Mouse (Mus musculus) kidney, adult 9 months (tissue): ENCODE results near the gene Psme1.

Source experiments
- DNase-seq: peaks from one replicate; pipeline ENCODE4 v3.0.0; 2022

The Psme1 gene

DNA sequence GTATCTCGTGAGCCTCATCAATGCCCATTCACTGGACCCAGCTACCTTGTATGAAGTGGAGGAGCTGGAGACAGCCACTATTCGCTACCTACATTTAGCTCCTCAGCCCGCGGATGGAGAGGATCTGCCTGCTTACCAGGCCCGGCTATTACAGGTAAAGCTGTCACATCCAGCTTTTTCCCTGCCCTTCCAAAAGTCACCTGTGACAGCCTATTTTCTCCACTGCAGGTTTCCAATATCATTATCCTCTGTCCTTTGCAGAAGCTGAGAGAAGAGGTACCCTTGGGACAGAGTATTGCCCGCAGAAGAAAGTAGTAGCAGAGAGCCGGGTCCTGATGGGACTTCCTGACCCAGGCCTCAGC lies 25.3 kb downstream of the Psme1 start, which contains the start of gene Irf9:
Irf9 (plus strand) TSS at position 301 of the 362 bp plus-strand sequence.
- DNase-seq: no peak

DNA sequence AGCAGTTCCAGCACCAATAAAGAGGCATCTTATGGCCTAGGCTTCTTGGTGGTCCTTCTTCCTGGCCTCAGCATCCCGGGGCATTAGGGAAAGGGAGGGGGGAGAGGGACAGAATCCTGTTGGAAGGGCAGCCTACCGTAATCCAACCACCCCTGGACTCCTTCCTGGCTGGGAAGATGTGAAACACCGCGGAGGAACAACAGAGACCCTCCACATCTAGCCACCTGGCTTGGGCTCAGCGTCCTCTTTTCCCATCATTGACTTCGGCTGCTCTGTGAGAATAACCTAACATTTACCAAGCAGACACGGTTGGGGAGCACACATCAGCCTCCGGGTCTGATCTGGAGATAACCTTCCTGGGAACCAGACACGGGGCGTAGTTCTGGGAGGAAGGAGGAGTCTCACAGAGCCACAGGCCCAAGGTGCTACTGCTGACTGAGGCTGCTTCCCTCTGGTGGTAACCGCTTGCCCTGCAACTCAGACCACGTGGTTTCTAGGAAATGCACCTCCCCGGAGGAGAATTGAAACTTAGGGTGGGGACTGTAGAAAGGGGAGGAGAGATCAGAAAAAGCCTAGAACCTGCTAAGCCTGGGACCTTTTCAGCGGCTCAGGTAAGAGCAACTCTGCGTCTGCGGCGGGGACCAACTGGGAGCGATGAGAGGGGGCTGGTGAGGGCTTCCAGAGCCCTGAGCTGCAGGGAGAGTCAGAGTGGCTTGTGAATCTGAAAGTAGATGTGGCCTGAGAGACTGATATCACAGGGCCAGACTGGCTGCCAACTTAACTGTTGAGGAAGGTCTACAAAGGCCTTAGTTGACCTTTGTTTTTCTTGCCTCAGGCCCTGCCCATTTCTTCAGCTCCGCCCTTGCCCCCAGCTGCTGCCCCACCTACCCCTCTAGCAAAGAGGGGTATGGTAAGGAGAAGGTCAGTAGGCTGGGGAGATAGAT lies 26.0 kb downstream of the Psme1 start:
- peak; percentile 98 for DNase-seq

DNA sequence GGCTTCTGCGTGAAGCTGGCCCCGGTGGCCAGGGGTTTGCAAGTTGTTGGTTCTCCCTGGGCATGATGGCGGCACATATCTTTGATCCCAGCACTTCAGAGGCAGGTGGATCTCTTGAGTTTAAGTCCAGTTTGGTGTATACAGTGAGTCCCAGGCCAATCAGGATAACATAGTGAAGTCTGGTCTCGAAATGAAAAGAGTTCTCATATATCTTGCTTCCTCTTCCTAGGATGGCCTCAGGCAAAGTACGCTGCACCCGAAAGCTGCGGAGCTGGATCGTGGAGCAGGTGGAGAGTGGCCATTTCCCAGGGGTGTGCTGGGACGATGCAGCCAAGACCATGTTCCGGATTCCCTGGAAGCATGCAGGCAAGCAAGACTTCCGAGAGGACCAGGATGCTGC lies 26.9 kb downstream of the Psme1 start:
- DNase-seq: no peak

DNA sequence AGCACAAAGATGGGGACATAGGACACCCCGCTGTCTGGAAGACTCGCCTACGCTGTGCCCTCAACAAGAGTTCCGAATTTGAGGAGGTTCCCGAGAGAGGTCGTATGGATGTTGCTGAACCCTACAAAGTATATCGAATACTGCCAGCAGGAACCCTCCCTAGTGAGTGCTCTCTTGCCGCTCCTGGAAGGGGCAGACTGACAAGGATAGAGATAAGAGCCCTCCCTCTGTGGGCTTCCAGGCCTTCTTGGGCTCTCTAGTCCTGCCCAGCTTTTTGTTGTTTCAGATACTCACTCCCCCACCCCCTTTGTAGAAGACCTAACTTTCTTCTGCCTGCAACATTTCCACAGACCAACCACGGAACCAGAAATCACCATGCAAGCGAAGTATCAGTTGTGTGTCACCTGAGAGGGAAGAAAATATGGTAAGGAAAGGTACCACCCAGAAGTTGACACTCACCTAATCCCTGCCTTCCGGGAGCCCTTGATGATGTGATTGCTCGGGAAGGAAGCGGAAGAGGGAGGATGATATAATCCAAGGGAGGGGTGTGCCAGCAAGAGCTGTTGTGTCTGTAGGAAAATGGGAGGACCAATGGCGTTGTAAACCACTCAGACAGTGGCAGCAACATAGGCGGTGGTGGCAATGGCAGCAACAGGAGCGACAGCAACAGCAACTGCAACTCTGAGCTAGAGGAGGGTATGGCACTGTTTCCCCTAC lies 28.0 kb downstream of the Psme1 start:
- no peak for DNase-seq

DNA sequence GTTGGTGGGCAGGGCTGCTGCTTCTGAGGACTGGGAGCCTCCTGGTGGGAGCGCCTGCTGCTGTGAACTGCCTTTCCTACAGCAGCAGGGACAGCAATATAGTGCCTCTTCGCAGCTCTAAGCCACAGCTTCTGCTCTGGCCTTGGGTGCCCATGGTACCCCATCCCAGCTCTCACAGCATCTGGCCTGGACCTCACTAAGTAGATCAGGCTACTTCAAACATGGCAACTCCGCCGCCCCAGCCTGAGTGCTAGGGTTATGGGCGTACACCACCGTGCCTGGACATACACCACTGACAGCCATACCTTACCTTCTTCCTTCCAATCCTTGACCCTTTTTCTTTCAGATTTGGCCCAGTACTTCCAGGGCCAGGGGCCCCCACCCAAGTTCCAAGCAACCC lies 30.4 kb downstream of the Psme1 start:
- no peak for DNase-seq

DNA sequence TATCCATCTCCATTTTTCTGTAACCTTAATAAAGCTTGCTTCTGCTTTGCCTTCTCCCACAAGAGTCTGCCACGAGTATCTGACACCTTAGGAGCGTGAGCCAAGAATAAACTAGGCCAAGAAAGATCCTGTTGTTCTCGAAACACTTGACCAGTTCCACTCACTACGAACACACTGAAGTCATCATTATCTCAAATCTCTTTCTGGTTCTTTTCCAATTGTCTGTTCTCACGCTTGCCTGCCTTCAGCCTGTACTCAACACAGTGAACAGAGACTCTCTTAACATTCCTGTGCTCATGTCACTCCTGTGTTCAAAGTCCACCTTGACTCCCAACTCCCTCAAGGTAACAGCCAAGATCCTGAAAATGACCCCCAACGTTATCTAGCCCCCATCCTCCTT lies 35.4 kb downstream of the Psme1 start:
- DNase-seq: peak; percentile 68

DNA sequence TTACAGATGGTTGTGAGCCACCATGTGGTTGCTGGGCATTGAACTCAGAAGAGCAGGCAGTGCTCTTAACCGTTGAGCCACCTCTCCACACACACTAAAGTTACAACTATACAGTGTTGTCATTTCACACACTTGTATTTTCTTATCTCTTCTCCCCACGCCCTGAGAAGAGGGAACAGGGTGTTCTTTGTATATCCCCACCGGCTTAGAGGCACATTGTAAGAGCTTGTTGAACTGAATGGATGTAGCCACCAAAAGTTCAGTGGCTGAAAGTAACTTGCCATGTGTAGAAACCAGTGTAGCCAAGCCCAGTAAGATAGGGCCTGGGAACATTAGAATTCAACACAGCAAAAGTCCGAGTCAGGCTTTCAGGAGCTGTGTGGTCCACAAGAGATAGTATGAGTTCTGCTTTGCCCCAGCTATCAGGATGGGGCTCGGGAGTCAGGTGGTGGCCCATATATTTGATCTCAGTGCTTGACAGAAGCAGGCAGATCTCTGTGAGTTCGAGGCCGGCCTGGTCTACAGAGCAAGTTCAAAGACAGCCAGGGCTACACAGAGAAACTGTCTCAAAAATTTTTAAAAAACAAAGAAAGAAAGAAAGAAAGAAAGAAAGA lies 36.7 kb downstream of the Psme1 start:
- no peak for DNase-seq

DNA sequence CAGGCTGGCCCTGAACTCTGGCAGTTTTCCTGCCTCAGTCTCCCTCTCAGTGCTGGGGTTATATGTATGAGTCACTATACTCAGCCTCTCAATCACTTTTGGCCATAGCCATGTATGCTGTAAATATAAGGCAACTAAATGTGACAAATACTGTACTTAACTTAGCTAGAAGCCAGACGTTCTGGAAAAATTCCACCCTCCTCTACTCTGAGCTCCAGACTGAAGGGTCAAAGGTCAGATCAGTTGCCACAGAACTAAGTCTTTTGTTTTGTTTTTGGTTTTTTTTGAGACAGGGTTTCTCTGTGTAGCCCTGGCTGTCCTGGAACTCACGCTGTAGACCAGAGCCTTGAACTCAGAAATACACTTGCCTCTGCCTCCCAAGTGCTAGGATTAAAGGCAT lies 38.0 kb downstream of the Psme1 start:
- no peak for DNase-seq

DNA sequence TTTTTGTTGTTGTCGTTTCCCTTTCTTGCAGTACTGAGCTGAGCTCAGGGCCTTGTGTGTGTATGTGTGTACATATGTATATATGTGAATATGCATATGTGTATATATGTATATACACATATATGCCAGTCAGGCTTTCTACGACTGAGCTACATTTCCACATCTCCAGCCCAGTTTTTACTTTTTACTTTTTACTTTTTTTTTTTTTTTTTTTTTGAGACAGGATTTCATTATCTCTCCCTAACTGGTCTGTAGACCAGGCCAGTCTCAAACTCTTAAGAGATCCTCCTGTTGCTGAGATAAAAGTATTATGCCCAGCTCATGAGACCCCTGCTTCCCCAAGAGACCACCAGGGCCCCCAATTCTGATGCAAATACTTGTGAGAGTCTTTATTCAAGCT lies 38.9 kb downstream of the Psme1 start:
- no peak for DNase-seq

DNA sequence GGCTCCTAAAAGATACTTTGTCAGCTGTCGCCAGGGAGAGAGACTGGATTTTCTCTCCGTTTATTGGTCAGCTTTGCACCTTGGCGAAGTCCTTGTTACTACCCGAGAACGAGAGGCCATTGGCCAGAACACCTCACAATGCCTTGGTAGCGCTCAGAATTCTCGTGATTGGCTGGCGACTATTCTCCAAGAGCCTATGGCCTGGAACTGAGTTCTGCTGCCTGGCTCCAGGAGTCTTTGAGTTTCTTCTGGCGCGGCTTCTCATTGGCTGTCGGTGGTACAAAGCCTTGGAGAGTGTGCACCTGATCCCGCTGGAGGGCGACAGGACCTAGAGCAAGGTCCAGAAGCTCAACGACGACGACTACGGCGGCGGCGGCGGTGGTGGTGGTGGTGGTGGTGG lies 39.9 kb downstream of the Psme1 start, which contains the start of gene Rec8:
Rec8 (plus strand) TSS at position 216 of the 400 bp plus-strand sequence.
- DNase-seq: peak; percentile 62

DNA sequence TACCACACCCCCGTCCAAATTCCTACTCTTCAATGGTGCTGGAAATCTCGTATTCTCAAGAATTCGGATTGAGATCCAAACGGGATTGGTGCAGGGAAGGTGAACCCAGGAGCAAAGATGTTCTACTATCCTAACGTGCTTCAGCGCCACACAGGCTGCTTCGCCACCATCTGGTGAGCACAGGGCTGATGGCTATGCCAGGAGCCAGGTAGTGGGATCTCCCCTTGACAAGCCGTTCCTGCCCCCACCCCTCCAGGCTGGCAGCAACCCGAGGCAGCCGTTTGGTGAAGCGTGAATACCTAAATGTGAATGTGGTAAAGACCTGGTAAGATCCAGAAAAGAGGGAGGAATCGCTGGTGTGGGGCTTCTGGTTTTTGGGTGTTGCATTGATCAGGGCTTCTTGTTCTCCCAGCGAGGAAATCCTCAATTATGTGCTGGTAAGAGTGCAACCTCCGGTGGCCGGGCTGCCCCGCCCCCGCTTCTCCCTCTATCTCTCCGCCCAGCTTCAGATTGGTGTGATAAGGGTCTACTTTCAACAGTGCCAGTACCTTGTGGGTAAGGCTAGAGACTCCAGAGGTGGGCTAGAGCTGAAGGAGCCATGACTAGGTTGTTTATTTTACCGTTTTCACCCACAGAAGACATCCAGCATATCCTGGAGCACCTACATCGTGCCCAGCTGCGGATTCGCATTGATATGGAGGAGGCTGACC lies 40.7 kb downstream of the Psme1 start:
- DNase-seq: no peak

DNA sequence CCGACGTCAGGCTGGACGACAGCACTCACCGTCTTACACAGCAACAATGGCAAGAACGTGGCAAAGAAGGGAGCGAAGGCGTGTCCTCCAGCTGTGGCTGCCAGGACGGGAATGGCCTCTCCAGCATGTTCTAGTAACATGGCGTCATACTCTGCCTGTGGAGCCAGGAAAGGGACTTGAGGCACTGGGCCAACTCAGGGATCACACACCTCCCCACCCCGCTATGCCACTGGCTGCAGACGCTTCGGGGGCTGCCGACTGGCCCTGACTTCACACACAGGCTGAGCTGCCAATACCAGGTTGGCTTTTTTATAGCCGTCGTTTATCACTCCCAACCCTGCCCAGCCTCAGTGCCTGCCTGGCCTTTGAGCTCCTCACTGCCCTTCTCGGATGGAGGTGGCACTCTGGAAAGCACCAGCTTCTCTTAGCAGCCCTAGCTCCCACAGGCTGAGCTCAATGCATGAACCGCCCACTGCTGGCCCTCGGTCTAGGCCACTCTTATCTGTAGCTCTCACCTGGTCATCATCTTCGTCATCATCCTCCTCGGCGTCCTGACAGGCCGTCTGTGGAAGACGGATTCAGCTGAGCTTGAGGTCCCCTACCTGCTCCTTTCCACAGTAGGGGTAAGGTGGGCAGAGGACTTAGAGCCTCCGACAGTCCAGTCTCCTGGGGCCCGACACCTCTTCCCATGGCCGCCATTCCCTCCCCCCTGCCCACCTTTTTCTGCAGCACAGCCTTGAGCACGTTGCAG lies 50.3 kb downstream of the Psme1 start:
- DNase-seq: no peak

DNA sequence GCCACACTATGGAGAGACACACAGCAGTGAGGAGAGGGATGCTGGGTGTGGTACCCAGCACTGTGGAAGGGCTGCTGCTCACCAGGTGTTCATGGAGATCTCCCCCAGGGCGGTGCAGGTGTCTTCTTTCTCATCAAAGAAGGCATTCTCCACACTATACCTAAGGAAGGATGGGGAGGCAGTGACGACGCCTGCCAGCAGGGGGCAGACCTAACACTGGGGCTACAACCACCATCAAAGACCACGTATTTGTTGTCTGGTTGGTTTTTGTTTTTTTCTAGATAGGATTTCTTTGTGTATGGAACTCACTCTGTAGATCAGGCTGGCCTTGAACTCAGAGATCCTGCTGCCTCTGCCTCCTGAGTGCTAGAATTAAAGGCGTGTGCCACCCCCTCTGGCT lies 51.4 kb downstream of the Psme1 start:
- DNase-seq: peak; percentile 68
